Mouse (Mus musculus): ENCODE measurements around the gene Pilrb2. TPM values are rescaled to one million over a fixed set of nuclear protein-coding genes. Genes with fewer than 3 reads are reported as not detected.
"Not testable (repeated sequence)": the region's sequence is repeated elsewhere in the genome, so short reads cannot be mapped to it uniquely, and the experiment has no call there.

Pilrb2 gene
- polyA plus RNA-seq, 1 experiment from 2014 or later = not detected

DNA sequence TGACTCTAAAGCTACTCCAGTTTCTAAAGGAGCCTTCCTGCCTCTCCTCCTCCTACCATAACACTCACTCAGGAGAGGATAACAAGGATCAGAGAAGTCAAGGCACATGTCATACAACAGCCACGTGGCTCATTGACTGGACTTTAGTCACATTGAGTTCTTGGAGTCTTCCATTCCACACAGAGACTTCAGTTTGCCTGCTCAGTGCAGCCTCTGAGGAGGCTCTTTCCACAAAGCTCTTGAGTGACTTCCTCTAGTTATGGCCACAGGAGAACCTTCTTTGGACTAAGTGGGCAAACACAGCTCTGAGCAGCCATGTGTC is 727 bp upstream of the Pilrb2 start:
- H3K4me1 ChIP-seq; H3K9ac ChIP-seq (replicated peaks); H3K27me3 ChIP-seq; H3K36me3 ChIP-seq; H3K9me3 ChIP-seq; ATAC-seq (ENCODE audit: low FRiP score, low read depth); H3K4me3 ChIP-seq; H3K27ac ChIP-seq (replicated peaks); H3K4me2 ChIP-seq (replicated peaks): not testable (repeated sequence)
- 30% methylated on average over 1 of the region's 1 CpGs for WGBS

- H3K9me3 ChIP-seq = not testable (repeated sequence)
- 72% methylated on average over 2 of the region's 2 CpGs for WGBS
Measured at GRCm38 (mm10) chr5:137868600-137868999, 3.0 kb downstream of the Pilrb2 start.

DNA sequence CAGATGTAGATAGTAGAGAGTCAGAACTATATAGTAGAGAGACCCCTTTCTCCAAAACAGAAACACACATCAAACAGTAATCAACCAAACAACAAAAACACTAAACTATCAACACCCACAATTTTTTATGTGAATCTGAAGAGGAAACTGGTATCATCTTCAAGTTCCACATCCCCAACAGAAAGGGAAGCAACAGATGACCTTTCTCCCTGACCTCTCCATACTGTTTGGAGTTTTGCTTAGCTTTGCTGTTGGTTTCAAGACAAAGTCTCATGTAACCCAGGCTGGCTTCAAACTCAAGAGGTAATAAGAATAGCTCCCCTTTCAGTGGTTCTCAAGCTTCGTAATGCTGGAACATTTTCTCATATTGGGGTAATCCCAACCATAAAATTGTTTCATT is 7.6 kb downstream of the Pilrb2 start:
- not testable (repeated sequence) for H3K27ac ChIP-seq (replicated peaks); H3K4me1 ChIP-seq; H3K9ac ChIP-seq (replicated peaks); H3K9me3 ChIP-seq; H3K4me2 ChIP-seq (replicated peaks); H3K27me3 ChIP-seq; H3K4me3 ChIP-seq; ATAC-seq (ENCODE audit: low FRiP score, low read depth); H3K36me3 ChIP-seq
- WGBS = 83% methylated on average over 1 of the region's 1 CpGs

More at GRCm38 (mm10) chr5:137868600-137868999, 3.0 kb downstream of the Pilrb2 start:
- H3K4me2 ChIP-seq (replicated peaks); H3K27me3 ChIP-seq; ATAC-seq (ENCODE audit: low FRiP score, low read depth); H3K4me1 ChIP-seq; H3K36me3 ChIP-seq; H3K4me3 ChIP-seq; H3K27ac ChIP-seq (replicated peaks); H3K9ac ChIP-seq (replicated peaks): not testable (repeated sequence)

GRCm38 (mm10) chr5:137857960-137858710 is 13.5 kb downstream of the Pilrb2 start, which contains the start of gene Pilrb1:
Gene Pilrb1, minus strand, starts transcription at chr5:137858106.
- not testable (repeated sequence) for H3K9ac ChIP-seq (replicated peaks)

DNA sequence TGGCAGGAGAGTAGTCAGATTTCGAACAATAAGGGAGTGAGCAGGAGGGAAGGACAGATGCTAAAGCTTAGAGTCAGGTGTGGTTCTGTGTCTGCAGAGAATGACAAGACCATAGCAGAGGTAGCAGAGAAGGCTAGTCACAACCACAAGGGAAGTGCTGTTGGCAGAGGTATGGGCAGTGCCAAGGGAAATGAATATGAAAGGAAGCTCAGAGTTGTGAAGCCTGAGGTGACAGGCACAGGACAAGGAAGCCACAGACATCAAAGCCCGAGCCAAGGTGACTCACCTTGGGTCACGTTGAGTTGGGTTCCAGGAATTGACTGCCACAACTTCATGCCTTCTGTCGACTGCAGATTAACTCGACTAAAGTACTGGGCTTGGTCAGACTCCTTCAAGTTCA is 14.7 kb downstream of the Pilrb2 start:
- H3K9ac ChIP-seq (replicated peaks); H3K4me3 ChIP-seq; H3K4me2 ChIP-seq (replicated peaks); H3K4me1 ChIP-seq; H3K27me3 ChIP-seq; H3K27ac ChIP-seq (replicated peaks); ATAC-seq (ENCODE audit: low FRiP score, low read depth); H3K36me3 ChIP-seq; H3K9me3 ChIP-seq: not testable (repeated sequence)
- WGBS = 76% methylated on average over 5 of the region's 5 CpGs

More at GRCm38 (mm10) chr5:137857960-137858710, 13.5 kb downstream of the Pilrb2 start, which contains the start of gene Pilrb1:
- H3K4me2 ChIP-seq (replicated peaks); H3K27me3 ChIP-seq; H3K36me3 ChIP-seq; H3K9me3 ChIP-seq; ATAC-seq (ENCODE audit: low FRiP score, low read depth); H3K4me1 ChIP-seq; H3K4me3 ChIP-seq; H3K27ac ChIP-seq (replicated peaks): not testable (repeated sequence)
- WGBS = 68% methylated on average over 2 of the region's 2 CpGs

DNA sequence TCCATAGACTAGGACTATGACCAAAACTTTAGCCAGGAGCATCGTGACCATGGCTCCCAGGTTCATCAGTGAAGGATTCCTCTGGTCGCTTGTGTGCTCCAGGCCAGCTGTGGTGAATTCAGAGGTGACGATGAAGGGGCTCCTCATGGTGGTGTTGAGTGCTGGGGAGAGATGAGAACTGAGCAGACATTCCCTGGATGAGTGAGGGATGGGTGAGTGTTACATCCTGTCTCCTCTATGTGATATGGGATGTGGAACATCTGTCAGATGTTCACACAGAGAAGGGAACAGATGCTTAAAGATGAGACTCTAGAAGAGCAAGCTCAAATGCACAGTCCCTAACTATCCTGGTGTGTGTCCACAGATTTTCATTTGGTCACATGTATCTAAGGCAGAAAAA is 16.7 kb downstream of the Pilrb2 start:
- ATAC-seq (ENCODE audit: low FRiP score, low read depth); H3K4me2 ChIP-seq (replicated peaks); H3K27ac ChIP-seq (replicated peaks); H3K9ac ChIP-seq (replicated peaks); H3K4me1 ChIP-seq; H3K36me3 ChIP-seq; H3K9me3 ChIP-seq; H3K4me3 ChIP-seq; H3K27me3 ChIP-seq: not testable (repeated sequence)
- 75% methylated on average over 3 of the region's 3 CpGs for WGBS

- H3K27me3 ChIP-seq; H3K9ac ChIP-seq (replicated peaks); H3K4me3 ChIP-seq; ATAC-seq (ENCODE audit: low FRiP score, low read depth); H3K36me3 ChIP-seq; H3K27ac ChIP-seq (replicated peaks); H3K9me3 ChIP-seq; H3K4me1 ChIP-seq; H3K4me2 ChIP-seq (replicated peaks): not testable (repeated sequence)
- WGBS = 93% methylated on average over 1 of the region's 1 CpGs
Measured at GRCm38 (mm10) chr5:137850313-137850712, 21.3 kb downstream of the Pilrb2 start.

DNA sequence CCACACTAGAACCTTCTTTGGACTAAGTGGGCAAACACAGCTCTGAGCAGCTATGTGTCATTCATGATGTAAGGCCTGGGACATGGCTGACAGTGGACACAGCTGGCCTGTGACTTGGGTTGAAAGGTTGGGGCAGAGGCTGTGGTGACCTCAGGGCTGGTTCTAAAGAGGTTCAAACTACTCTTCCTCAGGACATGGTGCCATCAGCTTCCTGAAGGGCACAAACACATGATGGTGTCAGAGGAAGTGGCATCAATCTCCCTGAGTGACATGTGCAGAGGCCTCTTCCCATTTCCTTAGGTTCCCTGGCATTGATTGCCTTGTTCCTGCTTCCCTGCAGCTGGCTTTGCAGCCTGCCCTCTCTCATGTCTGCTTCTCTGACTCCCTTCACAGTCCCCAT is 34.5 kb downstream of the Pilrb2 start:
- not testable (repeated sequence) for H3K27ac ChIP-seq (replicated peaks); H3K4me2 ChIP-seq (replicated peaks); H3K9me3 ChIP-seq; ATAC-seq (ENCODE audit: low FRiP score, low read depth); H3K4me3 ChIP-seq; H3K27me3 ChIP-seq; H3K36me3 ChIP-seq; H3K4me1 ChIP-seq; H3K9ac ChIP-seq (replicated peaks)

DNA sequence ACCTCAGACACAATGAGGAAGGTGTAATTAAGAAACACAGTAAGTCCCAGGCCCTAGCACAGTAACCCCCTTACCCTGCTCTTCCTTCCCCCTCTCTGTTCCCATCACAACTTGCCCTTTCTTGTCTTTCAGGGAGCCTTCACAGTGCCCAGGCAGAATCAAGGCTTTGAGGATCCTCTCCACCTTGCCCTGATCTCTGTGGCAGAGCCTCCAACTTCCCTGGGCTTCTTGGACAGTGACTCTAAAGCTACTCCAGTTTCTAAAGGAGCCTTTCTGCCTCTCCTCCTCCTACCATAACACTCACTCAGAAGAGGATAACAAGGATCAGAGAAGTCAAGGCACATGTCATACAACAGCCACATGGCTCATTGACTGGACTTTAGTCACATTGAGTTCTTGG is 35.0 kb downstream of the Pilrb2 start:
- Histone ChIP-seq H3K27me3 (no peaks in the 10 kb centered on the region), H3K36me3 (no peaks in the 10 kb centered on the region), H3K9me3 (no peaks in the 10 kb centered on the region), H3K9ac (replicated peaks) (no peak overlapping the region), H3K4me1 (no peaks in the 10 kb centered on the region), H3K4me3 (no peak overlapping the region), H3K27ac (replicated peaks) (no peak overlapping the region), H3K4me2 (replicated peaks) (no peak overlapping the region)
- no peak for ATAC-seq (ENCODE audit: low FRiP score, low read depth)

- not testable (repeated sequence) for H3K4me1 ChIP-seq; H3K4me2 ChIP-seq (replicated peaks); H3K36me3 ChIP-seq; ATAC-seq (ENCODE audit: low FRiP score, low read depth); H3K27ac ChIP-seq (replicated peaks); H3K9me3 ChIP-seq; H3K9ac ChIP-seq (replicated peaks); H3K4me3 ChIP-seq; H3K27me3 ChIP-seq
- WGBS = 76% methylated on average over 2 of the region's 2 CpGs
Measured at GRCm38 (mm10) chr5:137835966-137836520, 35.6 kb downstream of the Pilrb2 start, which contains the start of gene Pilra. Gene Pilra, minus strand, starts transcription at chr5:137836281.

GRCm38 (mm10) chr5:137833500-137833899 is 38.1 kb downstream of the Pilrb2 start:
- H3K4me3 ChIP-seq = no peak overlapping the region
- no peaks in the 10 kb centered on the region for H3K9me3 ChIP-seq
- no peak overlapping the region for H3K4me2 ChIP-seq (replicated peaks)
- 58% methylated on average over 4 of the region's 4 CpGs for WGBS
- no peaks in the 10 kb centered on the region for H3K27me3 ChIP-seq
- no peaks in the 10 kb centered on the region for H3K36me3 ChIP-seq
- no peaks in the 10 kb centered on the region for H3K4me1 ChIP-seq
- no peak overlapping the region for H3K27ac ChIP-seq (replicated peaks)
- ATAC-seq (ENCODE audit: low FRiP score, low read depth) = no peak
- H3K9ac ChIP-seq (replicated peaks) = no peak overlapping the region

DNA sequence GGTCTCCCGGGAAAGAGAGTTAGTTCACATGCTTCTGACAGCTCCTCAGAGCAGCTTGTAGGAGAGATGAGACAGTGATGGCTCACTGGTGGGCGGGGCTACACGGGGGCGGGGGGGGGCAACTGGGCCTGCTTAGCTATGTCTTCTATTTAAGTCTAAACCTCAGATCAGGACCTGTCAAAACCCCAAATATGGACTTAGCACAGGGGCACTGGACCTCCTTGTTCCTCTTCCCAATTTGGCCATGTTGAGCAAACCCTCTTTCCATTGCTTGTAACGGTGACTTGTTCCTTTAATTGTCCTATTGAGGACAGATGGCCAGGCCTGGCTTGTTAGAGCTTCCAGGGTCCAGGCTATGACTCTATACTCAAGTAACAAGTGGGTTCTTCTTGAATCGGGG is 40.1 kb downstream of the Pilrb2 start:
- no peak for ATAC-seq (ENCODE audit: low FRiP score, low read depth)

GRCm38 (mm10) chr5:137831106-137831505 is 40.5 kb downstream of the Pilrb2 start:
- H3K27me3 ChIP-seq = no peaks in the 10 kb centered on the region
- no peaks in the 10 kb centered on the region for H3K36me3 ChIP-seq
- H3K9ac ChIP-seq (replicated peaks) = no peak overlapping the region
- no peak overlapping the region for H3K4me3 ChIP-seq
- H3K27ac ChIP-seq (replicated peaks) = no peak overlapping the region
- H3K9me3 ChIP-seq = no peaks in the 10 kb centered on the region
- no peak overlapping the region for H3K4me2 ChIP-seq (replicated peaks)
- no peak for ATAC-seq (ENCODE audit: low FRiP score, low read depth)
- no peaks in the 10 kb centered on the region for H3K4me1 ChIP-seq
- 90% methylated on average over 4 of the region's 4 CpGs for WGBS

More for the DNA sequence above, 40.1 kb downstream of the Pilrb2 start:
- no peaks in the 10 kb centered on the region for H3K9me3 ChIP-seq
- H3K4me2 ChIP-seq (replicated peaks) = no peak overlapping the region
- H3K27me3 ChIP-seq = no peaks in the 10 kb centered on the region
- H3K27ac ChIP-seq (replicated peaks) = no peak overlapping the region
- no peaks in the 10 kb centered on the region for H3K36me3 ChIP-seq
- no peak overlapping the region for H3K4me3 ChIP-seq
- H3K4me1 ChIP-seq = no peaks in the 10 kb centered on the region
- no peak overlapping the region for H3K9ac ChIP-seq (replicated peaks)
- 77% methylated on average over 6 of the region's 6 CpGs for WGBS
